Mouse (Mus musculus) forebrain, embryonic 15.5 days (tissue): Measurements from ENCODE around the gene Dnajb11. TPM values are rescaled to one million over a fixed set of nuclear protein-coding genes. Genes with fewer than 3 reads are reported as not detected.

Experiments used
- ATAC-seq: fragments of 200-750 bp; cut with Nextera tagmentation; replicated peaks from 2 replicates; pipeline ENCODE4 v1.8.0; 2017; ENCODE audit warnings: mild to moderate bottlenecking, moderate TSS enrichment, moderate library complexity
- H3K27ac ChIP-seq: fragments of 300-500 bp; sonication (generic); replicated peaks from 2 replicates; pipeline ENCODE4 v1.5.1; 2015; ENCODE audit warnings: mild to moderate bottlenecking, inconsistent platforms
- H3K27me3 ChIP-seq: fragments of 300-500 bp; sonication (generic); 2 replicates; pipeline ENCODE4 v1.6.1; 2015; ENCODE audit warnings: inconsistent platforms
- H3K36me3 ChIP-seq: fragments of 300-500 bp; sonication (generic); 2 replicates; pipeline ENCODE4 v1.6.1; 2015; ENCODE audit warnings: mild to moderate bottlenecking, inconsistent platforms
- H3K4me1 ChIP-seq: fragments of 300-500 bp; sonication (generic); 2 replicates; pipeline ENCODE4 v1.6.1; 2015; ENCODE audit warnings: inconsistent platforms
- H3K4me2 ChIP-seq: fragments of 300-500 bp; sonication (generic); replicated peaks from 2 replicates; pipeline ENCODE4 v1.6.1; 2015; ENCODE audit warnings: mild to moderate bottlenecking, inconsistent platforms
- H3K4me3 ChIP-seq: fragments of 300-500 bp; sonication (generic); 2 replicates; pipeline ENCODE4 v1.5.1; 2015; ENCODE audit warnings: mild to moderate bottlenecking, inconsistent platforms
- H3K9ac ChIP-seq: fragments of 300-500 bp; sonication (generic); replicated peaks from 2 replicates; pipeline ENCODE4 v1.6.1; 2015; ENCODE audit warnings: mild to moderate bottlenecking, inconsistent platforms
- H3K9me3 ChIP-seq: fragments of 300-500 bp; sonication (generic); 2 replicates; pipeline ENCODE4 v1.6.1; 2016; ENCODE audit warnings: inconsistent platforms
- WGBS: fragments of 180-500 bp; shearing (Covaris S2); methylation state at CpG from one replicate; pipeline ENCODE4 v1.1.7; 2015; ENCODE audit warnings: mixed read lengths; 5-methylcytosine and 5-hydroxymethylcytosine counted together
- polyA plus RNA-seq: library from polyadenylated mRNA; unstranded; fragments of >200 nt; fragmentation: Nextera tagmentation; extraction: Ambion mirVana; gene quantifications from 2 replicates; pipeline ENCODE4 v1.2.1, GENCODE M21; 2015

The Dnajb11 gene
- polyA plus RNA-seq, 1 experiment from 2014 or later = 84.9 TPM

DNA sequence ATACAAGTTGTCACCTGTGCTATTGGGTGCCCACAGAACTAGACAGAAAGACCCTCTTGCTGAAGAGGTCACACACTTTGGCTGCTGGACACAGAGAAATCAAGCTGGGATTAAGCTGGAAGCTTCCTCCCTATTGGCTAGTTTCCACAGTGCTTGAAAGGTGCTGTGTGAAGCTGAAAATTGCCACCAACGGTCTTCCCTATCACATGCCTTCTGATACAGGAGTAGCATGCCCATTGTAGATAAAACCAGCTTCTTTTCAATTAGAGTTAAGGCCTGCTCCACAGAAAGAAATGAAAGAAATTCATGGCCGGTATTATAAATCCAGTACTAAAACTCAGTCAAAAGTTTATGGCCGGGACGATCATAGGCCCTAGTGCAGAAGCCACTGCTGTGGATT is 4.9 kb upstream of the Dnajb11 start:
- ATAC-seq = no peak
- H3K27me3 ChIP-seq = no peaks in the 10 kb centered on the region
- no peak overlapping the region for H3K4me2 ChIP-seq
- H3K9ac ChIP-seq = no peak overlapping the region
- no peak overlapping the region for H3K4me3 ChIP-seq
- no peaks in the 10 kb centered on the region for H3K36me3 ChIP-seq
- no peak overlapping the region for H3K27ac ChIP-seq
- 94% methylated on average over 4 of the region's 4 CpGs for WGBS
- H3K9me3 ChIP-seq = no peaks in the 10 kb centered on the region
- peaks cover 9% of the 10 kb centered on the region for H3K4me1 ChIP-seq

DNA sequence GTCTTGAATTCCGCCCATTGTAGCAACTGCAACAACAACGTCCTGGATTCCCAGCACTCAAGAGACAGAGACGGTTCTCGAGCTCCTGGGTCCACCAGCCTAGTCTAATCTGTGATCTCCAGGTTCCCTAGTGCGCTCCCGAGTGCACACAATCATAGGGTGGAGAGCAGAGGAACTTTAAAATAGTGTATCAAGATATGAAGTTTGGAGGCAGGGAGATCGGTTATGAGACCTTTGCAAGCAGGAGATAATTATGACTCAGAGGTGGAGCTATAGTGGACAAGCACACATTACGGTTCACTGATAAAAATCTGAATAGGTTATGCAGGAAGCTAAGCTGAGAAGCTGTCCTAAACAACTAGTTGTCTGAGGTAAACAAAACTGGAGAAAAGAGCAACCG is 872 bp upstream of the Dnajb11 start:
- peak overlapping the region; percentile 78 for H3K27ac ChIP-seq
- H3K9me3 ChIP-seq = no peaks in the 10 kb centered on the region
- 15% methylated on average over 9 of the region's 9 CpGs for WGBS
- H3K4me3 ChIP-seq = peak overlapping the region; percentile 60
- peak overlapping the region; percentile 74 for H3K4me2 ChIP-seq
- H3K4me1 ChIP-seq = peaks cover 21% of the 10 kb centered on the region
- no peaks in the 10 kb centered on the region for H3K27me3 ChIP-seq
- H3K36me3 ChIP-seq = 0 out of 2 replicates have a peak, but pooled peaks cover 2% of the 10 kb centered on the region
- ATAC-seq = no peak
- H3K9ac ChIP-seq = peak overlapping the region; percentile 50

DNA sequence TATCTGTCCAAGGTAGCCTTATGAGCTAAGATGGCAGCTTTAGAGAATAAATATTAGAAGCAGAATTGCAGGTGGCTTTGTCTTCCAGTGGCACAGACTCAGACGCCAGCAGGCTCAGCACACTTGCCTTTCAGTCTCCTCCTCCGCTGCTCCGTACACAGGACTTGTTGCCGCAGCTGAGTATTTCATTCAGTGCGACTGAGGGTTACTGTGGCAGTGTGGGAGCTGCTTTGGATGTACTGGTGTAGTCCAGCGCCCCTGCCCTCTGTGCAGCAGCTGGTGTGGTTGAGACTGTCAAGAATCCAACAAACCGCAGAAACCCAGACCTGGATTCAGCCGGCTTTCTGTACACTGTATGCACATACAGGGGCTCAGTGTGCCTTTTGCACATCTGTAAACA is 14.8 kb downstream of the Dnajb11 start:
- Histone ChIP-seq H3K4me2 (no peak overlapping the region), H3K9me3 (no peaks in the 10 kb centered on the region), H3K27me3 (no peaks in the 10 kb centered on the region), H3K4me1 (no peaks in the 10 kb centered on the region), H3K36me3 (peaks cover 57% of the 10 kb centered on the region), H3K9ac (no peak overlapping the region), H3K4me3 (no peak overlapping the region), H3K27ac (no peak overlapping the region)
- 93% methylated on average over 8 of the region's 8 CpGs for WGBS
- ATAC-seq = no peak

DNA sequence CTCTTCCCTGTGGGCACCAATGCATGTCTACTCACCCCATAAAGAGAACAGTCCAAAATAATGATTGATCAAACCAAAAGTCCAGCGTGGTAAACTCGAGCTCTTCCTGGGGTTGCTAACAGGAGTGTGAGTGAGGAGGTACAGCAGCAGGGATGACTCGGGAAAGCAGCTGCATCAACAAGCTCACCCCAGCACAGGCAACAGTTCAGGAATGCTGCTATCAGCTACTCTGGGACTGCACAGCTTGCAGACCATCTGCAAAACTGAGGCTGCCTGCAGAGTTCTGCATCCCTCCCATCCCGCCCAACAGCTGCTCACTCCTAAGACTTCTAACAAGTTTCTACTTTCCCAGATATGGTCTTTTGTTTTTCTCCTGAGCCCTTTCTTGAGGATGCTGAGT is 15.7 kb downstream of the Dnajb11 start:
- Histone ChIP-seq H3K36me3 (peaks cover 52% of the 10 kb centered on the region), H3K27me3 (no peaks in the 10 kb centered on the region), H3K4me1 (no peaks in the 10 kb centered on the region), H3K4me2 (no peak overlapping the region), H3K4me3 (no peak overlapping the region), H3K27ac (no peak overlapping the region), H3K9me3 (no peaks in the 10 kb centered on the region), H3K9ac (no peak overlapping the region)
- 84% methylated on average over 4 of the region's 4 CpGs for WGBS
- ATAC-seq = no peak

DNA sequence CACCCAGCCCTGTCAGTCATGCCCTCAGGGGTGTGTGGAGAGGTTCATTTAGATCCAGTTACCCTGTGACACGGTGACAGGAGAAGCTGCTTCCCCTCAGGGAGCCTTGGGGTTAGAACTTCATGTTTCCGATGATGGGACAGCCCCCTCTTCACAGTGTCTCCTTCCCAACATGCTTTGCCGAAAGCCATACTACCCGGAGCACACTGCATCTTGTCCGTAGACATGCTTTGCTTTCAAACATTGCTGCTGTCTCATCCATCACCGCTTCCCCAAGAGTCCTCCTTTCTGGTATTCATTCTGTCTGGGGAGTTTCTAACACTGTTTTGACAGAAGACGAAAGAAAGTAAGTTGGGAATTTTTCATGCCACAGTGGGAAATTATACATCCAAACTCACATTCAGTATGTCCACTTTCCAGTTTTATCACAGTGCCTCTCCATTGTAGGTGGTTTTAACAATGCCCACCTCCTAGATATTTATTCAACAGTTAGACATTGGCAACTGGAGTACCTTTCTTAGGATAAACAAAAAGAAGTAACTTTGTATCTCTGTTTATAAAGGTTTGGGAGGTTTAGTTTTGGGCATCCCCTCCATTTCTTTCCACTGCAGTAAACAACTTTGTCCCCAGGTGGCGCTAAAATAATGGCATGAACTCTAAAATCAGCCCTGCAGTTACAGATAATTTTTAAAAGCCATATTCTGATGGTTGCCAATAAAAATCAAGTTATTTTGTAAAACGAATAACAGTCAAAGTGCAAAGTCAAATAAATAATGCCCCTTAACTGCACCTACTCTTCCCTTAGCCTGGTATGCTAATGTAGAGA is 18.8 kb downstream of the Dnajb11 start:
- no peaks in the 10 kb centered on the region for H3K9me3 ChIP-seq
- H3K4me1 ChIP-seq = no peaks in the 10 kb centered on the region
- no peaks in the 10 kb centered on the region for H3K27me3 ChIP-seq
- no peak for ATAC-seq
- no peak overlapping the region for H3K4me2 ChIP-seq
- 52% methylated on average over 9 of the region's 9 CpGs for WGBS
- H3K4me3 ChIP-seq = no peak overlapping the region
- no peak overlapping the region for H3K27ac ChIP-seq
- H3K9ac ChIP-seq = no peak overlapping the region
- H3K36me3 ChIP-seq = peaks cover 22% of the 10 kb centered on the region

DNA sequence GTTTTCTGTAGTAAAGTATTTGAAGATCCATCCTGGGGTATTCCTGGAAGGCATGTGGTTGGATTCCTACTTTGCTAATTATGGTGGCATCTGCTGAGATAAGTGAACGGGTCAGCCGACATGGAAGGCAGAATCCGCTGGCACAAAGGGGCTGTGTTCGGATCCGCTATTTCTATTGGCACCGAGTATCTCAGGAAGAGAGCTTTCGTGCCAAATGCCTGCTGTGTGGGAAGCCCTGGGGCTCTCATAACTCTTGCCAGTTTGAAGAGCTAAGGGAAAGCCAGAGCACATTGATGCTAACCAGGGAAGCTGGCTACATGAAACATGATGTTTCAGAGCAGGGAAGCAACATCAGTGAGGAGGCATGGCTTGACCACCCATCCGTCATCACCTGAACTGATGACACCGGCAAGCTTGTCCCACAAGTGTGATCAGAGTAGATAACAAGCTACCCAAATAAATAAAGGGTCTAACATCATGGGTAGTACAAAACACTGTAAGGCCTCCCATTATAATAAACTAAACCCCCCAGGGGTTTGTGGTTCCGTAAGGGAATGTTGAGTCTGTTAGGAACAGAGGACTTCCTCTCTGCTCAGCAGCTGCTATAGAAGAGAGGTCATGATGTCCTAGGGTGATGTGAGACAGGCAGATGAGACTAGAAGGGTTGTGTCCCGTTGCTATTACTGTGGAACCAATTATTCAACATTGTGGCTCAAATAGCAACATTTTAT is 20.2 kb downstream of the Dnajb11 start:
- peaks cover 8% of the 10 kb centered on the region for H3K36me3 ChIP-seq
- 68% methylated on average over 11 of the region's 11 CpGs for WGBS
- no peak overlapping the region for H3K4me2 ChIP-seq
- H3K4me3 ChIP-seq = no peak overlapping the region
- H3K27ac ChIP-seq = no peak overlapping the region
- no peak for ATAC-seq
- H3K27me3 ChIP-seq = no peaks in the 10 kb centered on the region
- no peak overlapping the region for H3K9ac ChIP-seq
- H3K4me1 ChIP-seq = no peaks in the 10 kb centered on the region
- no peaks in the 10 kb centered on the region for H3K9me3 ChIP-seq

DNA sequence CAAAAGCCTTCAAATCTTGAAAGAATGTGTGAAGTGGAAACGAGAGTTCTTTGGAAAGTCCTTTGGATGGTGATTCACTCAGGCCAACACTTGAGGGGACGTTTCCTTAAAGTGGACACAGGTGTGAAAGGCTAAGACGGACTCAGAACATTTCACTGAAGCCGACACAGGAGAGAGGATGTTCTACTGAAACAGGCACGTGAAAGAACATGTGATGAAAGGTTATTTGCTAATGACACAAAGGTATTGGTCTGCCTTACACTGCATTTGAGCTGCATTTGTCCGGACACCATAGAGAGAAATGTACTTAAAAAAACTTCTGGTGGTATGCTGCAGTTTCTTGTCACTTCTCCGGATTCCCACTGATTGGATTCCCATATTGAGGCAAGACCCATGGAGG is 21.1 kb downstream of the Dnajb11 start:
- Histone ChIP-seq H3K4me1 (no peaks in the 10 kb centered on the region), H3K36me3 (0 out of 2 replicates have a peak, but pooled peaks cover under 1% of the 10 kb centered on the region), H3K27me3 (no peaks in the 10 kb centered on the region), H3K4me2 (no peak overlapping the region), H3K4me3 (no peak overlapping the region), H3K9me3 (no peaks in the 10 kb centered on the region), H3K27ac (no peak overlapping the region), H3K9ac (no peak overlapping the region)
- no peak for ATAC-seq
- WGBS = 70% methylated on average over 7 of the region's 7 CpGs

DNA sequence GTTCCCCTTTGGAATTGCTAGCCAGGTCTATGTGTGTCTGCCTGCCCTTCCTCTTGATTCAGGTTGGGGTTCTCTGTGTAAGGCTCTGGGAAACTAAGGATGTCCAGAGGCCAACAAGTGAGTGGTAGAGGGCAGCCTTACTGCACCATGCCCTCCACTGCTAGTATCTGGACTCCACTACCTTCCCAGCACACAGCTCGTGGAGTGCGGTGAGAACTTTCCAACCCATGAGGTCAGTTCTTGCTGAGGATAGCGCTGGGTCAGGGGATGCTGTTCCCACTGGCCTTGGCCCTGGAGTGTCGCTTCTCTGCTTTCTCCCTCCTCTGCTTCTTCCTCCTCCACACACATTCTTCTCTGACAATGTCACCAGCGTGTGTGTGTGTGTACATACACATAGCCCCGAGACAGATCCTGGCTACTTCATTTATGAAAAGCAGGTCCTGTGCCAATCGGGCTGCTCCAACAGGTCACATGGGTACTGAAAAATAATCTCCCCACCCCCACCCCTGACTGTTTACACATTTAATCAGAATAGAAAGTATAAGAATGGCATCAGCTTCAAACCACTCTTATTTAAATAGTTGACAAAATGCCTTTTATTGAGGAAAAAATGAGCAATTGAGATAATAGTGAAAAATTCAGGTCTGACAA is 22.4 kb downstream of the Dnajb11 start:
- Histone ChIP-seq H3K9ac (no peak overlapping the region), H3K4me2 (no peak overlapping the region)

DNA sequence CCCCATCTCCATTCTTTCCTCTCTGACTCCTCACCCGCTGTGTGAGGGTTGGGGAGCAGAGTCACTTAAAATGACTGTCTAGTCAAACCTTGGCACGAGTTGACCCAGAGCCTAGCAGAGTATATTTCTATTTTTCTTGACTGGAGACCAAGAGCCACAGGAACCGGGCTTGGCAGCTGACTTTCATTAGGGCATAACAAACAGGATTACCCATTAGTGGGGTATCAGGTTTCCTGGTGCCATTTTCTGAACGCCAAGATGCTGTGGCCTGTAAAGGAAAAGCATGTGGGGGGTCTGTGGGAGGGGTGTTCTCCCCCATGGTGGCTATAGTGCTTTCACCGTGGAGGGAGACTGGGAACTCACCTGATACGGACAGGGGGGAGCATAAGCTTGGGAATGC is 23.3 kb downstream of the Dnajb11 start:
- Histone ChIP-seq H3K9ac (no peak overlapping the region), H3K9me3 (no peaks in the 10 kb centered on the region), H3K4me2 (no peak overlapping the region), H3K4me3 (no peak overlapping the region), H3K27me3 (no peaks in the 10 kb centered on the region), H3K4me1 (no peaks in the 10 kb centered on the region), H3K36me3 (no peaks in the 10 kb centered on the region), H3K27ac (no peak overlapping the region)
- WGBS = 2% methylated on average over 6 of the region's 6 CpGs
- no peak for ATAC-seq

More for the DNA sequence above, 22.4 kb downstream of the Dnajb11 start:
- H3K27ac ChIP-seq = no peak overlapping the region
- no peaks in the 10 kb centered on the region for H3K4me1 ChIP-seq
- H3K27me3 ChIP-seq = no peaks in the 10 kb centered on the region
- H3K4me3 ChIP-seq = no peak overlapping the region
- 57% methylated on average over 7 of the region's 7 CpGs for WGBS
- no peaks in the 10 kb centered on the region for H3K9me3 ChIP-seq
- H3K36me3 ChIP-seq = no peaks in the 10 kb centered on the region
- no peak for ATAC-seq

DNA sequence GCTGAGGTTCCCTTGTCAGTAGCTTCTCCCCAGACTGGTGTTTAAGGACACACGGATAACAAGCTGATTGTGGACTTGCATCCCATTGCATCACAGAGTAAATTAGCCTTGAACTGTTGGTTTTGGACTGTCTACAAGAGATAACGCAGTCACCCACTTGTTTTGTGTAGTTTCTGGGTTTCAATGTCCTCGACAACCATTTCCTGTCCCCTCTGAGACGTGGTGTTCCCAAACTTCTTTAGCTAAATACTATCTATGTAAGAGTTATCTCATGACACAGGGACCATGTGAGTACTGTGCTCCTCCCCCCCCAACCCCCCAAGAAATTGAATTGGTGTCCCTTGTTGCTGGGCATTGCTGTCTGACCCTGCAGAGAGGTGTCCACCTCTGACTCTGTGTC is 23.8 kb downstream of the Dnajb11 start:
- Histone ChIP-seq H3K4me1 (no peaks in the 10 kb centered on the region), H3K9me3 (no peaks in the 10 kb centered on the region), H3K4me2 (no peak overlapping the region), H3K36me3 (no peaks in the 10 kb centered on the region), H3K9ac (no peak overlapping the region), H3K4me3 (no peak overlapping the region), H3K27me3 (no peaks in the 10 kb centered on the region), H3K27ac (no peak overlapping the region)
- WGBS = 67% methylated on average over 4 of the region's 4 CpGs
- no peak for ATAC-seq

DNA sequence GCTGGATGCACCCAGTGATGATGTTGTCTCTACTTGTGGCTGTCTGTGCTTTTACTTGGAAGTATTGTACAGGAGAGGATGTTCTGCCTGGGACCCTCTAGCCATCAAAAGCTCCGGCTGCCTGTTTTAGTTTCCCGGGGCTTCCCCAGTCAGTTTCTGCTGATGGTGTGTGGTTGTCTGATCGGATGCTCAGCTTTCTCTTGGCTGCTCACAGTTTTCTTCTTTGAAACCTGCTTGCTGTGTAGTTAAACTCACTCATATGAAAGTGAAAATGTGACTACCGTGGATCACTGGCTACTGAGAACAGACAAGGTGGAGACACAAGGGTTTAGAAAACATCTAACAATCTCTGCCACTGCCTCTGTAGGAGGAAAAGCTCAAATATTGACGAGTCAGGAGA is 25.8 kb downstream of the Dnajb11 start:
- H3K27ac ChIP-seq = no peak overlapping the region
- H3K9me3 ChIP-seq = no peaks in the 10 kb centered on the region
- no peak overlapping the region for H3K9ac ChIP-seq
- H3K27me3 ChIP-seq = no peaks in the 10 kb centered on the region
- H3K4me2 ChIP-seq = no peak overlapping the region
- H3K4me1 ChIP-seq = no peaks in the 10 kb centered on the region
- 82% methylated on average over 5 of the region's 5 CpGs for WGBS
- H3K4me3 ChIP-seq = no peak overlapping the region
- no peaks in the 10 kb centered on the region for H3K36me3 ChIP-seq
- ATAC-seq = no peak

DNA sequence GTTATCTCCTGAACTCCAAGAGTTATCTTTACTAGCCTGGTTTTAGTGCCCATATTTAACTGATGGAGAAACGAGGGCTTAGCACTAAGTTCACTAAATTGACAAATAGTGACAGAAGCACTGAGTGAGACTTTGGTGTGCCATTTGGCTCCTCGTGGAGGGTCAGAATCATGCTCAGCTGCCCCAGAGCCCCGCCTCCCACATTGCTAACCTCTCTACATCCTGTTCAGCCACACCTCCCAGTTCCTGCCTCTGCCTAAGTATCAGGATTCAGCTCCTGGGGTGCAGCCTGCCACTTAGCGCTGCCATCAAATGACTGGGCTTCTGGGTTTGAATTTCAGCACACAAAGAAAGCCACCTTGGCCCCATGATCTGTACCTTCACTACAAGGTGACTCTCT is 27.7 kb downstream of the Dnajb11 start:
- no peaks in the 10 kb centered on the region for H3K4me1 ChIP-seq
- no peaks in the 10 kb centered on the region for H3K9me3 ChIP-seq
- no peak overlapping the region for H3K4me2 ChIP-seq
- no peaks in the 10 kb centered on the region for H3K27me3 ChIP-seq
- no peak overlapping the region for H3K4me3 ChIP-seq
- WGBS = 52% methylated on average over 4 of the region's 4 CpGs
- no peak overlapping the region for H3K9ac ChIP-seq
- no peak overlapping the region for H3K27ac ChIP-seq
- ATAC-seq = no peak
- H3K36me3 ChIP-seq = no peaks in the 10 kb centered on the region
